Mouse (Mus musculus): ENCODE results near the gene Kdm5a. TPM values are rescaled to one million over a fixed set of nuclear protein-coding genes. Genes with fewer than 3 reads are reported as not detected.

Gene Kdm5a
- total RNA-seq (2021), result 10 to 100 TPM; 80.0 to 84.2 TPM
- long read RNA-seq, experiment 1, full-length matches to known transcripts, result 2 of 10 reads
- long read RNA-seq, experiment 1, partial matches to known transcripts, result 0 of 10 reads
- long read RNA-seq, experiment 1, other reads (novel, unspliced or antisense), result 8 of 10 reads
- long read RNA-seq, experiment 2, full-length matches to known transcripts, result 4 of 62 reads
- long read RNA-seq, experiment 2, partial matches to known transcripts, result 33 of 62 reads
- long read RNA-seq, experiment 2, other reads (novel, unspliced or antisense), result 25 of 62 reads

GRCm38 (mm10) chr6:120363688-120364522 lies at the start of gene Kdm5a, which contains the start of gene Ccdc77:
Kdm5a (plus strand) TSS chr6:120364124.
Ccdc77 (minus strand) TSS chr6:120364374.
- peak; percentile 76 to 87 for DNase-seq (ENCODE audit: low spot score in 2 of 2)

- DNase-seq (ENCODE audit: low spot score in 2 of 2), result no peak
Measured at GRCm38 (mm10) chr6:120318303-120318940, 45.5 kb upstream of the Kdm5a start.

- DNase-seq (ENCODE audit: low spot score in 2 of 2), result no peak
Measured at GRCm38 (mm10) chr6:120319129-120319528, 44.8 kb upstream of the Kdm5a start.

DNA sequence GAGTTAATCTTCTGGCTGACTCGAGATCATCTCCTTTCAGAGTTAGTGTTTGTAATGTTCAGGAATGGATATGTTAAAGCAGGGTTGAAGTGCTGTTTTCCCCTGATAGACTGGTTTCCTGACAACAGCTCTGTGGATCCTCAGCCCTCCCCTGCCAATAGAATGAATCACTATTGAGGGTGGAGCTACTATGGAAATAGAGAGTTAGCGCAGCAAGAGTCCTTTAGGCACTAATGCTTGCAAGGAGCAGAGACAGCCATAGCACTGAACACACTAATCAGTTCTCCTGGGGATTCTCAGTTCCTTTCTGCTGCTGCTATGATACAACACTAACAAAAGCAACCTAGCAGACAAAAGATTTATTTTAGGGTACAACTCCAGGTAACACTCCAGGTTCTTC lies 43.6 kb upstream of the Kdm5a start:
- DNase-seq (ENCODE audit: low spot score in 2 of 2), result no peak

GRCm38 (mm10) chr6:120324295-120324927 lies 39.5 kb upstream of the Kdm5a start:
- peak; percentile 11 to 31 for DNase-seq (ENCODE audit: low spot score in 2 of 2)

DNA sequence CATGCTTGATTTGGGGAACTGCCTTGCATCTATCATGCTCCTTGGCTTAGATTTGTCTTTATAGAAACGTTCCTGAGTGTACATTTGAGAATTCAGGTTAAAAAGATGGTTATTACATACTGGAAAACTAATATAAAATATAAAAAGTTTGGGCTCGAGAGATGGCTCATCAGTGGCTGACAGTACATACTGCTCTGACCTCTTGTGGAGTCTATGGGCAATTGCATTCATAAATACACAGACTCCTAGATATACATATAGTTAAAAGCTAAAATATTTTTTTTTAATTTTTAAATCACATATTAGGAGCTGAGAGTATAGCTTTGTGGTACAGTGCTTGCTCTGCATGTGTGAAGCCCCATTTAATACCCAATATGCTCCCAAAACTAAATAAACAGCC lies 31.6 kb upstream of the Kdm5a start:
- no peak for DNase-seq (ENCODE audit: low spot score in 2 of 2)

DNA sequence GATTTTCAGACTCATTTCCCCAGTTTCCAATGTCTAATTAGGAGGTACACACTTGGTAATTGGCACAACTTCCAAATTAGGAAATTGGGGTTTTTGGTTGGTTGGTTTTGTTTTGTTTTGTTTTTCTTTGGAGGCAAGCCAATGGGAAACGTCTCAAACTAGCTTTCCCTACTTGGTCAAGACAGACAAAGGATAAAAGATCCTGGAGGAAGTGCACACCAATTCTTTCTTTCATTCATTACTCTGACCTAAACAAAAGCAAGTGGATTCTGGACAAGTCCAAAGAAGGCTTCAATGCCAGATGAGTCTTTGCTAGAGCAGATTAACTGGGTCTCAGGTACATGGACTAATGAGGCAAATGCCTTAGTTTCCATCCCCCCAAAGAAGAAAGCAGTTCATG lies 19.9 kb upstream of the Kdm5a start:
- no peak for DNase-seq (ENCODE audit: low spot score in 2 of 2)

GRCm38 (mm10) chr6:120349018-120349417 lies 14.9 kb upstream of the Kdm5a start:
- no peak for DNase-seq (ENCODE audit: low spot score in 2 of 2)

DNA sequence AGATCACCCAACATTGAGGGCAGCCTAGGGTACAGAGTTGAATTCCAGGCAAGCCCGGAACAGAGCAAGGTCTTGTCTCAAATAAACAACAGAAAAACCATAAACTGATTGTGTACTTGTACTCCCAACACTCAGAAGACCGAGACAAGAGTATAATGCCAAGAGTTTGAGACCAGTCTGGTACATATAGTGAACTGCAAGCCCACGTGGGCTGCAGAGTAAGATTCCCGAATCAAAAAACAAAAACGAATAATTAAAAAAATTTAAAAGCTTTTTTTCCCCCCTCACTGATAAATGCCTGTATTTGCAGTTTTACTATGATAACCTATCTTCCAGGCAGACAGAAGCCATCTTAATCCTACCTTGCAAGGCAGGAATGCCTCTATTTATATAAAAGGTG lies 7.4 kb upstream of the Kdm5a start:
- DNase-seq (ENCODE audit: low spot score in 2 of 2), result no peak

GRCm38 (mm10) chr6:120356951-120357945 lies 6.7 kb upstream of the Kdm5a start:
- peak; percentile 32 to 62 for DNase-seq (ENCODE audit: low spot score in 2 of 2)

DNA sequence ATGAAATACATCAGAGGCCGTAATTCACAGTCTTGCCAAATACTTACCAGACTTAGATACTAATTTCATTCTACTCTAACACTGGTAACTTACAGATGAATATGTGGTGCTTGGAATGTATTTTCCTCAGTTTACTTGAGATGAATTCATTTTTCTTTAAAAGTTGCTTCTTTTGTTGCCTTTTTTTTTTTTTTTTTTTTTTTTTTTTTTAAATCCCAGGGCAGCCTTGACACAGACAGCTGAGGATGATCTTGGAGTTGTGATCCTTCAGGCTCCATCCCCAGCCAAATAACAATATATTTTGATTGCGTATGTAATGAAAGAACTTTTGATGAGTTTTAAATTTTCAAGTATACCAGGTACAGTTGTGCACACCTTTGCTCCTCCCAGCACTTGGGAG lies 1.8 kb upstream of the Kdm5a start:
- no peak for DNase-seq (ENCODE audit: low spot score in 2 of 2)

GRCm38 (mm10) chr6:120362774-120363687 lies 893 bp upstream of the Kdm5a start:
- no peak for DNase-seq (ENCODE audit: low spot score in 2 of 2)

DNA sequence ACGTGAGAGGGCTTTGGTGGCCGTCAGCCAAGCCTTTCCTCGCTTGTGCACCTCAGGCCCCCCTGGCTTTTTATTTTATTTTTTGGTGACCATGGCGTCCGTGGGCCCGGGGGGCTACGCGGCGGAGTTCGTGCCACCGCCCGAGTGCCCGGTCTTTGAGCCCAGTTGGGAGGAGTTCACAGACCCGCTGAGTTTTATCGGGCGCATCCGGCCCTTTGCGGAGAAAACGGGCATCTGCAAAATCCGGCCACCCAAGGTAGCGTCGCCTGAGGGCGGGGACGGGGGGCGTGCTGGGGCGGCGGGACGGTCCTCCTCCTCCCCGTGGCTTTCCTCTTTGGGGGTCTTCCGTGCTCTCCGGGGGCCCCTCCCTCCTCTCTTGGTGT lies 590 bp downstream of the Kdm5a start:
- peak in 1 of 2 experiments; percentile 7 for DNase-seq (ENCODE audit: low spot score in 2 of 2)

GRCm38 (mm10) chr6:120365051-120365450 lies 1.1 kb downstream of the Kdm5a start:
- DNase-seq (ENCODE audit: low spot score in 2 of 2), result no peak

GRCm38 (mm10) chr6:120376736-120377135 lies 12.8 kb downstream of the Kdm5a start:
- no peak for DNase-seq (ENCODE audit: low spot score in 2 of 2)

- no peak for DNase-seq (ENCODE audit: low spot score in 2 of 2)
Measured at GRCm38 (mm10) chr6:120390054-120390453, 26.1 kb downstream of the Kdm5a start.

- DNase-seq (ENCODE audit: low spot score in 2 of 2), result no peak
Measured at GRCm38 (mm10) chr6:120392811-120393210, 28.9 kb downstream of the Kdm5a start.

DNA sequence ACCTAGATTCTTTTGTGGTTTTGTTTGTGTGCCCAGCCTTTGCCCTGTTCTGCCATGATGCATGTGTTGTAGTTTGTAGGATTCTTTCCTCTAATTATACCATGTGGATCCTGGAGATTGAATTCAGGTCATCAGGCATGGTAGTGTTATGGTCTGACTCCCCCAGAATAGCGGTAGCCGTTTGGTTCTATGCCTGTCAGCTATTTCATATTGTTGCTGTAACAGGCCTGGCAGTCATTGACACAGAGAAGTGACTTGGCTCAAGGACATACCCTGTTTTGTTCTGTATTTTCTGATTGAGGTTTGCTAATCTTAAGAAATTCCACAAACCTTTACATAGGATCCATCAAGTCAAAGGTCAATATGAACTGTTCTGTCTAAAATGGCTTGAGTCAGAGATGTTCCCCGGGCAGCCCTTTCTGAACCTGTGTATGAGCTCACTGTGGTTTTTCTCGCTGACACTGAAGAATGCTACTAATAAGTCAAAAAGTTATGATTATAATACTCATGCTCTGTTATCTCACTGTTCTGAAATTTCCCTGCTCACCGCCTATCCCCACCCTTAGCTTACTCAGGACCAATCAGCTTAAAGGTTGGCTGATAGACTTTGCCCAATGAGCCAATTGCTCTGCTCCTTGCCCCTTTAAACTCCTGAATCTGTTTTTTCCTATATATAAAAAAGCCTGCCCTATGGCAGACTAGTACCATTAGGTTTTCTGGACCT lies 31.9 kb downstream of the Kdm5a start:
- no peak for DNase-seq (ENCODE audit: low spot score in 2 of 2)
